Mouse (Mus musculus): ENCODE measurements around the gene Olfr535.

- no peak for TF ChIP-seq POLR2A (IDR thresholded peaks at IDR 0.05; ENCODE audit: low read depth, low read length)
- no peak for TF ChIP-seq CTCF (IDR thresholded peaks at IDR 0.05; ENCODE audit: extremely low read depth, insufficient read length, insufficient replicate concordance, low read depth, low read length)
Measured at GRCm38 (mm10) chr7:140483916-140484315, at the start of gene Olfr535.

All from small intestine, adult 2 months (tissue).